Mouse (Mus musculus): ENCODE results near the gene Mapk1ip1.

Gene Mapk1ip1

DNA sequence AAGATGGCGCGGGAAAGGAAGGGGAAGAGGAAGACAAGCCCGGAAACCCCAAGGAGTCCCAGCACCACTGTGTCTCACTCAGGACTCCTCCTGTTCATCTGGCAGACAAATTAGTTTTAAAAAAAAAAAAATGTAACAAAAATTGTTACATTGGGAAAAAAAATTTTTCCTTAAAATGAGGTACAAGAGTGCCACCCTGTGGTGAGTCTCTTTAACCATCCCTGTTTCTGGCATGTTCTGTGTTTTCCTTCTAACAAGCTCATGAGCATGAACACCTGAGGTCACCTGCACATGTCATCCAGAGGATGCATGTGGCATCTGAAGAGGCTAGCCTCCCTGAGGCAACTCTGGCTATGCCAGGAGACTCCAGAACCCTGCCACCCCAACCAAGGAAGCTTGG lies 11.0 kb downstream of the Mapk1ip1 start:
- DNase-seq: no peak

DNA sequence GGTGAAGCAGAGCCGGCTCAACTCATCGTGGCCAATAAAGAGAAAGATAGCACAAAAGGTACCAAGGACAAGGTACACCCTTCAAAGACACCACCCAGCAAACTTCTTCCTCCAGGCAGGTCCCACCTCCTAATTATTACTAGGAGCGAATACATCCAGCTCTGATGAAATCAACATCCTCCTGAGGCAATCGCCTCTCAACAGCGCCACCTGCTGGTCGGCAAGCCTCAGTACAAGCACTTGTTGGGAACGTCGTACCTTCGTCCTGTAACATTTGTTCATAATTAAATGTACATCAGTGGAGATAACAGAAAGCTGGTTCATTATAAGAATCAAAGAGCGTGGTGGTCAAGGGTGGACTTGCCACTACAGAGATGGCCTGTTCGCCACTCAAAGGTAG lies 18.3 kb downstream of the Mapk1ip1 start:
- peak; percentile 65 for DNase-seq

DNA sequence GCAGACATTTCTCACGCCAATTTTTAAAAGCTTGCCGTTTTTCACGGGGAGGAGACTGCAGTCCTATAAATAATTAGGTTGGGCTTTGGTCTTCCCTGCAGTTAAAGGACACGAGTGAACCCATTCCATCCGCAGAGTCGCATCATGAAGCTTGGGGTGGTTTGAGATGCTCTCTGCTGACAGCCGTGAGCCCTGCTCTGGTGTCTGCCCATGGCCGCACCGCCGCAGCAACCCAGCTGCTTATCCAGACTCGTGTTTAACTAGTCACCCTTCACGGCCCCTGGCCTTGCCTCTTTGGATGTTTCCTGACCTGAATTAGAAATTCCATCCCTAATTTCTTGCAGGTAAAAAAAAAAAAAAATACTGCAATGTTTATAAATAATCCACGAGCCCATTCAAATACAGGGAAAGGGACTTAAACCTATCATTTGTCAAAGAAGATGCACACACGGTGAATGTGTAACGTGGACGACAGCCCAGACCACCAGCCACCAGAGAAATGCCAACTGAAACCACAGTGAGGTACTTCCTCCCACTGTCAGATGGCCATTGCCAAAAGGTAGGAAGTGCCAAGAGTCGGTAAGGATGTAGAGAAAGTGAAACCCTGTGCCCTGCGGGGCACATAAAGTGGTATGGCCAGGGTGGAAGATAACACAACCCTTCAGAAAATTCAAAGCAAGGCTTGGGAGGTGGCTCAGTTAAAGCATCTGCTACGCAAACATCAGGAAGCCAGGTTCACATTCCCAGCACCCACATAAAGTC lies 20.9 kb downstream of the Mapk1ip1 start:
- DNase-seq: no peak

DNA sequence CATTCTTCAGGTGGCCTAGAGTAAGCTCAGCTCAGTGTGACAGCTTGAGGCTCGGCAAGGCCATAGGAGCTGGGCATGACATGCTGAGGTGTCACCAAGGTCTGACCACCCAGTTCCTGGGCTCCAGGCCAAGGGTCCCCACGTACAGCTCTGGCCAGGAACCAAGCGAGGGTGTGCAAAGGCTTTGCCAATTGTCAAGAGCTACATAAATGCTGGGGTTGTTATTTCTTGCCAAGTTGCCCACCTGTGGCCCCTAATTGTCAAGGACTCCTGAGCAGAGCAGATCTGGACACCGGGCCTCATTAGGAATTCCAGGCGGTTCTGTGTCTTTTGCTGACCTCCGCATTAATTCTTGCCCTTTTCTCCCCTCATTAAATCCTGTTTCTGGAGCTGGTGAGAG lies 21.6 kb downstream of the Mapk1ip1 start:
- no peak for DNase-seq

DNA sequence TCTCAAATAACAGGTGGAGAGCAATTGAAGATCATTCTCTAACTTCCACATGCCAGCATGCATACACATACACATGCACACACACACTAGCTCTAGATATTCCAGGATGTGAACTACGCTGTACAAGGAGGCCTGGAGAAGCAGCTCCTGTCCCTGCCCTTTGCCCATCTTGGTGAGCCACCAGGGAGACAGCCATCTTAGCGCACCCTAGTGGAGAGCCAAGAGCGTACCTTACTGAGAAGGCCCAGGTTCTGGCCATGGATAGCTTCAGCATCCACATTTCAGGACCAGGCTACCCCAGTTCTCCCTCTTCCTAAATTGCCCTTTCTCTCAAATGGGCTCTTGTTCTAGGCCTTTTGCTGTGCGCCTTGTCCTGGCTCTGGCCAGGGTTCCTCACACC lies 27.8 kb downstream of the Mapk1ip1 start:
- no peak for DNase-seq

DNA sequence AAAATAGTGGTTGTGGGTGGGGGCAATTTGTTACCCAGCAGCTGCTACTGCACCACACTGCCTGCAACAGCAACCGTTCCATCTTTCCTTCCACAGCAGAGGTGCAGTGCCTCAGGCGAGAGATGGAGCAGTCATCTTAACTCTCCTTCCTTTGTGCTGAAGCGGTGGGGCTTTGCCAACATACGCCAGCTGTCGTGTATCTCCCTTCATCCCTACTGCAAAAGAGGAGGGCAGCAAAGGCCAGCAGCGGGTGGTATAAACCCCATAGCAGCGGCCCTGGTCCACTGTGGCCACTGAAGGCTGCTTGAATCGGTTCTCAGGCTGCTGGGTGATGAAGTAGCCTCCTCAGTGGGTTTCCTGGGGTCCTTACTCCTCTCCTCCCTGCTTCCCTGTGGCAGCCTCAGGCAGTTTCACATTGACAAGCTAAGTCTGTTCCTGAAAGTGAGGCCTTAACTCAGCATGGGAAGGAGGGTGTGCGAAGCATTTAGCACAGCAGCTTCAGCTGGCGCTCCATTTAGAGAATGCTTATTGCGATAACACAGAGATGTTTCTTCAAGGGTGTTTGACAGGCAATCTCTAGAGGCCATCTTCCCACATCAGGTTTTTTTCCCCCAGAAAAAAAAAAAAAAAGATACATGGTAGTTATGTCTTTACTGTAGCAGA lies 32.7 kb downstream of the Mapk1ip1 start:
- no peak for DNase-seq

DNA sequence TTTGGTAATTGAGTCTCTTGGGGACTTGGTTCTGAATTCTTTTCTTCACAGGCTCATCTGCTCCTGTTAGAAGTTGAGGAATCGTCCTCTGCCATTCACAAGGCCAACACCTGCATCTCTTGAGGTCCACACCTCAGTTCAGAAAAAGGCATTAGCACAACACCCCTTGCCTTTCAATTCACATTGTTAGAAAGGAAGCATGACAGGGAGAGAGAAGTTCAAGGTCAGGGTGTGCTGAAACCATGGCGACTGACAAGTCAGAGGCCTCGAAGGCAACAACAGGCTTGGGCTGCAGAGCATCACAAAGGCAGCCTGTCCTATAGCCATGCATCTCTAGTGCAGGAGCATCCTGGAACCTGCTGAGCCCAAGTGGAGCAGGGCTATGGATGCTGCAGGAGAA lies 38.9 kb downstream of the Mapk1ip1 start:
- no peak for DNase-seq

DNA sequence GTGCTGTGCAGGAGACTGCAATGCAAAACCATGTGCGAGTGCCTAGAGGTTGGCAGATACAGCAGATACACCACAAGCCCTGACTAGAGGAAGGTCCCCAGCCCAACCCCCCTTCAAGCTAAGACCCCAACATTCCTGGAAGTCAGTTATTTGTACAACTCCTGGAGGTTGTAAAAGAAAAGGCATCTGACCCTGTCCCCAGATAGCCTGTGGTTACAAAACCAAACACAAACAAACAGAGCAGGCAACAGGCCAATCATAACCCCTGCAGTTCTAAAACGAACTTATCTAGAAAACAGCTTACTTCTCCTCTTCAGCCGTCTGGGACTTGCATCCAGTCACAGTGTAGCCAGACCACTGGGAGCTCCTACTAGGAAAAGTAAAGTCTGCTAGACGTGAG lies 42.7 kb downstream of the Mapk1ip1 start:
- no peak for DNase-seq

DNA sequence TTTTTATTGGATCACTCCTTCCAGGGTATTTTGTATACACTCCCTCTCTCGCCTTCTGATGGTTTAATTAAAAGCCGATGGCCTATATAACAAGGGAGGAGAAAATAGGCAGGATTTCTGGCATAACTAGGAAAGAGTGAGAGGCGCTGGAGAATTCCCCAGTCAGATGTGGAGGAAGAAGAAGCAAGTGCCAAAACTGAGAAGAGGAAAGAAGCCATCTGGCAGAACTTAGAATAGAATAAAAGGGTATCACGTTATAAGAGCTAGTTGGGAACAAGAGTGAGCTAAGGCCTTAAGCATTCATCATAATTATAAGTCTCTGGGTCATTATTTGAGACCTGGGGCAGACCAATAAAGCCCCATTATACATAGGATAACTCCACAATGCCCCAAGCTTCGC lies 58.0 kb downstream of the Mapk1ip1 start:
- no peak for DNase-seq
